Mouse (Mus musculus) layer of hippocampus, postnatal 36 days (tissue): ENCODE measurements around the gene Leng8. TPM values are rescaled to one million over a fixed set of nuclear protein-coding genes. Genes with fewer than 3 reads are reported as not detected.
A peak's percentile ranks its signal among the peaks of the same experiment; 100 is the strongest.

ENCODE experiments used
- DNase-seq, 2 experiments: peaks; one replicate each; pipeline ENCODE4 v3.0.0; 2022
- total RNA-seq, 2 experiments: library from RNA; stranded (reverse); gene quantifications; 2 replicates each; pipeline ENCODE4 v1.2.3; 2021

The Leng8 gene
- total RNA-seq, 2 experiments from 2014 or later: 154 to 191 TPM

DNA sequence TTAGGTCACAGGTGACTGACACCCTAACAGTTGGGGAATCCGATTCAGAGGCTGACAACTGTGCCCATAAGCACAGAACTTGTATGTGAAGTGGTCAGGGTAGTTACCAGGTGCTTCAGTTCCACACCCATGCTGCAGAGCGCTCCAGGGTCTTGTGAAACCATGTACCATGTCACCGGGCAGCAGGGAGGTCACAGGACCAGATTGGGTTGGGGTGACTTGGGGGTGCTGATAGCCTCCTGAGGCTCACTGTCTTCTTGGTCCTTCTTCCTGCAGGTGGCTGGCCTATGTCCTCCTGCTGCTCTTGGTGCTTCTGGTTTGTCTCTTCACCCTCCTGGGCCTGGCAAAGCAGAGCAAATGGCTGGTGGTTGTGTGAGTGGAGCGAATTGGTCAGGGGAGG, 8.9 kb upstream of the Leng8 start:
- DNase-seq: no peak

DNA sequence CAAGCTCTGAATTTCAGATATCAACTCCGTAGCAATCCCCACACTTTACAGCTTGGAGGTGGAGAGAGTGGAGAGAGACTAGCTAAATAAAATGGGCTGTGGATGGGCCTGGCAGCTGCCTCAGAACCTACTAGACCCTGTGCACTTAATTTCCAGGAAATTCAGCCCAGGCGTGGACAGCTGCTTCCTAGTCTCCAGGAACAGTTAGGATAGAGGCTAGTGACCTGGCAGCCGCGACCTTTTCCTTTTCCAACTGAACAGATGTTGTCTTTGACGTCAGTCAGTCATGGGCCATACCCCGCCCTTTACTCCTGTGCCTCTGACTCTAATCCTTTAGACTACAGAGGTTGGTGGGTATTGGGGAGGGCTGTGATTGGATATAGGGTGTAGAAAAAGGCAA, 8.0 kb upstream of the Leng8 start:
- no peak for DNase-seq

DNA sequence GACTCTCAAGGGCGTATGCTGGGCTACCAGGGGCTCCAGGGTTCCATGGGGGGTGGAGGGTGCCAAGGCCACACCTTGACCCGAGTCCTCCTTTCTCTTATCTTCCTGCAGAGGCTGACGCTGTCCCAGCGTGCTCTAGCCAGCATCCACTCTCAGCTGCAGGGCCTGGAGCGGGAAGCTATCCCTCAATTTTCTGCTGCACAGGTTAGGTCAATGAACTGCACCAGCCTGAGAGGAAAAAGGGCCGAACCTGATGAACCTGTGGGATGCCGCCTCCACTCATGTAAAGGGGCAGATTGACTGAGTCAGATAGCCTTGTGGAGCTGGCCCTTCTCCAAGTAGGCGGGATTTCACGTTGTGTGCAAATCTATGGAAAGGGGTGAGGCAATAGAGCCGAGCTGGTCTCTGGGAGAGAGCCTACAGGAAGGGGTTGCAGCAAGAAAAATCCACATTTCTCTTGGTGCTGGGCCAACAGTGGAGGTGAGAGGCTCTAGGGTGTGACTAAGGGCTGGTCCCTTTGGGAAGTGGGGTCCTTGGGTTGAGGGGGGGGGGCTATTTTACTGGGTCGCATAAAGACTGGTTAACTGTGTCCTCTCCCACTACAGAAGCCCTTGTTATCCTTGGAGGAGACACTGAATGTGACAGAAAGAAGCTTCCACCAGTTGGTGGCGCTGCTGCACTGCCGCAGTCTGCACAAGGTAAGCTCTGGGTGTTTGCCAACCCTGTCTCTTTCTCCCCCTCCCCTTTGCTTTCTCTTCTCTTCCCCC, 6.0 kb upstream of the Leng8 start:
- DNase-seq: peak; percentile 73 to 77

DNA sequence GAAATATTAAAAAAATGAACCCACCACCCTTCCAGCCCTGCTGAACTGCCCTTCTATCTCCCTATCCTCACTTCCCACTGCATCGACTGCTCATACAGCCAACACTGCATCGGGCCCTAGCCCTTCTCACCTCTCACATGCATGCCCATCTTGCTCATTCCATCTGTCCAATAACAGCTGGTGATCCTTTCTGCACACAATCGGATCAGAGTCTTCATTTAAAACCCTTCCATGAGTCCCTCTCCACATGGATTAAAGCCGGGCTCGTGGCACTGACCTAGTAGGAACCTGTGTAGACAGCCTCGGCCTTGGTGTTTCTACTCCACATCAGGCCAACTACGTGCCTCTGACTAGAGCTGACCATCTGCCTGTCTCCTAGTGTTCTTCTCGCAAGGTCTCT, 4.9 kb upstream of the Leng8 start:
- no peak for DNase-seq

DNA sequence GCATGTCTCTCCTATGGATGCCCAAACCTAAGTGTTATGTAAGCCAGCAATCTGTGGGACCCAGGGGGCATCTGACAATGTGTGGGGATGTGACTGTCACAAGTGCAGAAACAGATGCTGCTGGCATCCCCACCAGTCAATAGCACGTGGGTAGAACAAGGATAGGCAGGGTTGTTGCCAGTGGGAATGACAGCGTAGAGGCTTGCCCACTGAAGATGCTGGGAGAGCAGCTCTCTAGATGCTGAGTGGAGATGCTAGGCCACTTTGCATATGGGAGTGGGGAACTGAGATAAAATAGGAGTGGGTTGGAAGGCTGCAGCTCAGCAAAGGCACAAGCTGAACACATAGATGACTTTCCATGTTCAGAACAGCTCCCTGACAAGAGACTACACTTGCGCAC, 4.3 kb upstream of the Leng8 start:
- DNase-seq: peak; percentile 66 to 77

DNA sequence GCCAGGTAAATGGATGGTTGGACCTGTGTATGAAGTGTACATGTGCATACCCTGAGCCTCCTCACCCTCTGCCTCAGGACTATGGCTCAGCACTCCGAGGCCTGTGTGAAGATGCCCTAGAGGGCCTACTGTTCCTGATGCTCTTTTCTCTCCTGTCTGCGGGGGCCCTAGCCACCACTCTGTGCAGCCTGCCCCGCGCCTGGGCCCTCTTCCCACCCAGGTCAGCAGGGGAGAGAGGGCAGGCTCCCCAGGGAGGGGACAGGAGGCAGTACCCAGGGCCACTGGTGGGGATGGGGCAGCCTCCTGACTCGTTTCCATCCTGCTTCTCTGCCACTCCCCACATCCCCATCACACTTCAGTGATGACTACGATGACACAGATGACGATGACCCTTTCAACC, 3.8 kb upstream of the Leng8 start:
- no peak for DNase-seq

DNA sequence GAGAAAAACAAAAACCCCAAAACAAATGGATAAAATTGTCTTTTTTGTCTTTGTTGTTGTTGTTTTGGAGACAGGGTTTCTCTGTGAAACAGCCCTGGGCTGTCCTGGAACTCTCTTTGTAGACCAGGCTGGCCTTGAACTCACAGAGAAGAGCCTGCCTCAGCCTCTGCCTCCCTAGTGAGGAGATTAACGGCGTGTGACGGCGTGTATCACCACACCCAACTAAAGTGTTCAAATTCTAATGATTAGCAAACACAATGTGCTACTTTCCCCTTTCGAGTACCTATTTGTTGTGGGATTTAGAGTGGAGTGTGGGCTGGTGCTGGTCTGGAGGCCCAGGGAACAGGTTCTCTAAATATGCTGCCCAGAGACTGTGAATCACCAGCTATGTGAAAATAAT, 1.9 kb upstream of the Leng8 start:
- no peak for DNase-seq

DNA sequence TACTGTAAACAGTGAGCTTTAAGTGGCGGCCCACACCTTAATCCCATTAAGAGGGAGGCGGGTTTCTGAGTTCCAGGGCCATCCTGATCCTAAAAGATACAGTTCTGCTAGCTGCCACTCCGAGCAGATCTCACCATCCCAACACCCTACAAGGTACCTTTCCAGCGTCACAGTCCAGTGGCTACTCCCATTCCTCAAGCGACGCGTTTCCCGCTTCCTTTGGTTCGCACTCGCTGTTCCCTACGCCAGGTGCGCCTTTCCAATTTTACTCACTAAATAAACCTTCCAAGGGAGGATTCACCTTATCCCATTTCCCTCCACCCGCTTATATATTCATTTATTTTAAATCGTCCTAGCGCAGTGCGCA, 452 bp upstream of the Leng8 start:
- no peak for DNase-seq

DNA sequence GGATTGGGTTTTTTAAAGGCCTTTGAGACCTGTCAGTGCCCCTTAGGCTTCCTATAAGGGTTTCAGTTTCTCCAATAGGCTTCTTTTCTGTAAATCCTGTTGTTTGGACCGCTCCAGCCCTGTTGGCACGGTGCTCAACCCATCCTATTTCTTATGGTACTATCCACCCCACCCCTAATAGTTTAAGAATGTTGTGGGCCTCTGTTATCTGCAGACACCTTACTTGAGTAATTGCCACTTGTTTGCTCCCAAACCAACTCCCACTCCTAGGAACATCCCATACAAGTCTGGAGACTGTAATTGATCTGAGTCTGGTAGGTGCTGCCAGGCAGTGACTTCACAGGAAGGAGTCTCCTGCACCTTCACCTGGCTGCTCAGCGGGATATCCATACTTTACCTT, 907 bp downstream of the Leng8 start:
- DNase-seq: no peak

DNA sequence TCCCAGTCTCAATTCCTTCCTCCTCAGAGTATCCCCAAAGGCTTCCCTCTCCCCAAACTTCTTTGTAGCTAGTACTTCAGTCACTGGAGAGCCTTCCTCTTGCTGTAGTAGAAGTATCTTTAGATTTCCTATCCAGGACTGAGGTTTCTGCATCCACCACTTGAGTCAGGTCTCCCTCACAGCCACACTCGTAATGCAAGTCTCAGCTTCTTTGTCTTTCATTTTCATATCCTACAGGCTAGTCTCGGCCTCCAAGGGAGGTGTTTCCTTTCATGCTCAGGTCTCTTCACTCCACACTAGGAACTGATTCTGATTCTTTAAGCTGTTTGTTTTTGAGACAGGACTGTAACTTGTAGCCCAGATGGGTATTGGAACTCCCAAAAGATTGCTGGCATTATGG, 1.3 kb downstream of the Leng8 start:
- DNase-seq: no peak

DNA sequence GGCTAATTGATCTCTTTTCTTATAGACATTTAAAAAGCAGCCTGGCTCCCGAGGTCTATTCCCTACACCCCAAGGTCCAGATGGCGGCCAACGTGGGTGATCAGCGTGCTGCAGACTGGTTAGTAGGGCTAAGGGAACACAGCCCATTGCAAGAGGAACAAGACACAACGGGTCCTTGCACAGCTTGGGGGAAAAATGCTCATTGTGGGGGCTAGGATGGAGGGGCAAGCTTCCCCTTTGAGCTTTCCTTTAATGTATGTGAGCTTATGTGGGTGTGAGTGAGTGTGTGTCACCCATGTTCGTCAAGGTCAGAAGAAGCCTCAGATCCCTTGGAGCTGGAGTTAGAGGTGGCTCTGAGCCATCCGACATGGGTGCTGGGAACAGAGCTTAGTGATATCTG, 1.8 kb downstream of the Leng8 start:
- no peak for DNase-seq

DNA sequence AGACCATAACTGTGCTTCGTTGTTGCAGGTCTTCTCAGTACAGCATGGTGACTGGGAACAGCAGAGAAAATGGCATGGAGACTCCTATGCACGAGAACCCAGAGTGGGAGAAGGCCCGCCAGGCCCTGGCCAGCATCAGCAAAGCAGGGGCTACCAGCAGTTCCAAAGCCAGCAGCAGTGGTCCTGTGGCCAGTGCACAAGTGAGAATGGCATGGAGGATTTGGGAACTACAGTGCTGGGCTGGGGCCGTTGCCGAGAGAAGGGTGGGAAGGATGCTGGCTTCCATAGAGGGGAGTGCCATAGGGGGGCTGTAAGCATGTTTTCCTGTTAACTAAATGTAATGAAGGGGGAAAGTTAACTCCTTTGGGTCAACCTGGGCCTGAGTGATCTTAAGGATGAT, 2.6 kb downstream of the Leng8 start:
- no peak for DNase-seq

DNA sequence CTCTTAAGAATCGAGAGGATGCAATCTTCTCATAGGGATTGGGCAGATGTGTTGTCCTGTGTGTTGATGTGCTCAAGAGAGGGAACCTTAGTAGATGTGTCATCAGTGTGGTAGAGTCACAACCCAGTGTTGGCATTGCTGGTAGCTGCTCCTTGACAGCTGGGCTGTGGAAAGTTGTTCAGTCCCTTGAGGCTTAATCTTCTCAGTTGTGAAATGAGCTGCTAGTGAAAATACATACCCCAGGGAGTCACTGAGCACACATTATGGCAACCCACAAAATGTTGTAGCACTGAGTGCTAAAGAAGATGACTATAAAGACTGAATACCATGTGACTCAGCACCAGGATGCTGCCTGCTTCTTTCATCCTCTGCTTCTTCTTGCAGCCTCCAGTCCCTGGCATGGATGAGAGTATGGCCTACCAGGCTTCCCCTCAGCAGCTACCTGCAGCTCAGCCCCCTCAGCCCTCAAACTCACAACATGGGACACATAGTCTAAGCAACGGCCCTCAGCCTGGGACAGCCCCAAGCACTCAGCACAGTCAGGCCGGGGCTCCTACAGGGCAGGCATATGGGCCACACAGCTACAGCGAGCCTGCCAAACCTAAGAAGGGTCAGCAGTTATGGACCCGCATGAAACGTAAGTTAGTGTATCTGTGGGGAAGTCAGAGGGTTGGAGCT, 4.9 kb downstream of the Leng8 start:
- DNase-seq: no peak

DNA sequence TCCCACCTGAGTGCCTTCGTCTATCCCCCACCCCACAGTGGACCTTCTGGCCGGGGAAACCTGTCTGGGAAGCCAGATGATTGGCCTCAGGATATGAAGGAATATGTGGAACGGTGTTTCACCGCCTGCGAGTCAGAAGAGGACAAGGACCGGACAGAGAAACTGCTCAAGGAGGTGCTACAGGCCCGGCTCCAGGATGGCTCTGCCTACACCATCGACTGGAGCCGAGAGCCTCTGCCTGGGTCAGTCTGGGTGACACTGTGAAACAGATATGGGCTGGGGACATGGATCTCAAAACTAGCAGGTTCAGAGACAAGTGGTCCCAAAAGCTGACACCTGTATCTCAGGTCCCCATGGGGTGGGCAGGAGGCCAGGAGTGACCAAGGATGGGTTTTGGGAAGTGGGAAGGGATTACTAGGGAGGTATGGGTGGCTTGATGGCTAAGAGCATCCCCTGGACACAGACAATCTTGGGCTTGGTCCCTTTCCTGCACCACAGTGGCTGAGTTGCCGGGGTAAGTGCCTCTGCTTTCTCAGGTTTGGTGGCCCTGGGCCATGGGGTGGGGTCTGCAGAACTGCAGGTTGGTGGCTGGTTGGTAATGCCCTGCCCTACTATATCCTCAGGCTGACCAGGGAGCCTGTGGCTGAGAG, 6.1 kb downstream of the Leng8 start:
- no peak for DNase-seq

DNA sequence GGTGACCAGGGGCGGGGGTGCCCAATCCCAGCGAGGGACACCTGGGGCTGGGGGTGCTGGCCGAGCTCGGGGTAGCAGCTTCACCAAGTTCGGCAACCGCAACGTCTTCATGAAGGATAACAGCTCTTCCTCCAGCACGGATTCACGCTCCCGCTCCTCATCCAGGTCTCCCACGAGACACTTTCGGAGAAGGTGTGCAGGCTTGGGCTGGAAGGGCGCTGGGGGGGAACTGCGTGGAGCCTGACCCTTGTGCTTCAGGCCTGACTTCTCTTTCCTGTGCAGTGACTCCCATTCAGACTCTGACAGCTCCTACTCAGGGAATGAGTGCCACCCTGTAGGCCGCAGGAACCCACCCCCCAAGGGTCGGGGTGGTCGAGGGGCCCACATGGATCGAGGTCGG, 6.7 kb downstream of the Leng8 start:
- no peak for DNase-seq

DNA sequence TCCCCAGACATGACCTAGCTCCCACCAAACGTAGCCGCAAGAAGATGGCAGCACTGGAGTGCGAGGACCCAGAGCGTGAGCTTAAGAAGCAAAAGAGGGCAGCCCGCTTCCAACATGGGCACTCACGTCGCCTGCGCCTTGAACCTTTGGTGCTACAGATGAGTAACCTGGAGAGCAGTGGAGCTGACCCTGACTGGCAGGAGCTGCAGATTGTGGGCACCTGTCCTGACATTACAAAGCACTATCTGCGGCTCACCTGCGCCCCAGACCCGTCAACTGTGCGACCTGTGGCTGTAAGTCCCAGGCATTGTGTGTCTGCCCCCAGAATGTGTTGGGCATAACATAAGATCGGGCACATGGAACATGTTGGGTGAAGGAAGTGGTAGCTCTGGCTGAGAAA, 7.2 kb downstream of the Leng8 start:
- no peak for DNase-seq

DNA sequence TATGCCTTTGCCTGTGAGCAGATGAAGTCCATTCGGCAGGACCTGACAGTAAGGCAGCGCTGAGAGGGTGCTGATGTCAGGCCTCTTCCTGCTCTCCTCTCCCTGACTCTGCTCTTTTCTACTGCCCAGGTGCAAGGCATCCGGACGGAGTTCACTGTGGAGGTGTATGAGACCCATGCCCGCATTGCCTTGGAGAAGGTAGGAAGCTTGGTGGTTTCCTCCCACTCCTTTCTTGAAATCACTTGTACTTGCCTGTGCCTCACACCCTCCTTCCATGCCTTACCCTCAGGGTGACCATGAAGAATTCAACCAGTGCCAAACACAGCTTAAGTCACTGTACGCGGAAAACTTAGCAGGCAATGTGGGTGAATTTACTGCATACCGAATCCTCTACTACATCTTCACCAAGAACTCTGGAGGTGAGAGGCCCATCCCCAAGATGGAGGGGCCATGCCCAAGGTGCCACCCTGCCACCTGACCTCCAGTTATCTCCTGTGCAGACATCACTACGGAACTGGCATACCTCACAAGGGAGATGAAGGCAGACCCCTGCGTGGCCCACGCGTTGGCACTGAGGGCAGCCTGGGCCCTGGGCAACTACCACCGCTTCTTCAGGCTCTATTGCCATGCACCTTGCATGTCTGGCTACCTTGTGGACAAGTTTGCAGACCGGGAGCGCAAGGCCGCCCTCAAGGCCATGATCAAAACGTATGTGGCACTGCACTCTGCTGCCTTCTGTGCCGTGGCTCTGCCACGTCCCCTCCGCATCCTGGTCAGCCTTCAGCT, 8.1 kb downstream of the Leng8 start:
- DNase-seq: no peak

DNA sequence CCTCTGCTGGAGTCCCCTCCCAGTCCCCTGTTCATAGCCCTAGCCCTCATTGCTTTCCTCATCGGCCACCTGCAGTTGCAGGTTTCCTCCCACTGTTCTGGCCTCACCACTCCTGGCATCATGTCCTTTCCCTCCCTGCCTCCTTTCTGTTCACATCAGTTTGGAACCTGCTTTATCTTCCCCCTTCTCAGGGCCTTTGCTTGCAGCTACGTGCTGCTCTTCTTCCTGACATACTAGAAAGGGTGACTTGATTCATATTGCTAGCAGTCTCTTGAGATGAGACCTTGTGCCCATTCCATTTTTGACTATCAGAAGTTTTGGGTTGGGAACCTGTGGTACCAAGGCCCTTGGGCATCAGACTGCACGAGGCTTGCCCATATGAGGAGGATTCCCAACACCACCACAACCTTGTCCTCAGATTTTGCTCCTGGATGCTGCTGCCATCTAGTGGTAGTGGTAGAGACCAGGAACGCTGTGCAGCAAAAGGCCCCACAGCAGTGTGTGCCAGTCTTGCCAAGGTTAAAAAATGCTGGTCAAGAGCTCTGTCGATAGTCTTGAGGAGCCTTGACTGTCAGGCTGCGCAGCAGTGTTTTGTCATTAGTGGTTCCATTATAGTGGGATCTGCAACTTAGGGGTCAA, 8.8 kb downstream of the Leng8 start:
- peak in 1 of 2 experiments; percentile 62 for DNase-seq

DNA sequence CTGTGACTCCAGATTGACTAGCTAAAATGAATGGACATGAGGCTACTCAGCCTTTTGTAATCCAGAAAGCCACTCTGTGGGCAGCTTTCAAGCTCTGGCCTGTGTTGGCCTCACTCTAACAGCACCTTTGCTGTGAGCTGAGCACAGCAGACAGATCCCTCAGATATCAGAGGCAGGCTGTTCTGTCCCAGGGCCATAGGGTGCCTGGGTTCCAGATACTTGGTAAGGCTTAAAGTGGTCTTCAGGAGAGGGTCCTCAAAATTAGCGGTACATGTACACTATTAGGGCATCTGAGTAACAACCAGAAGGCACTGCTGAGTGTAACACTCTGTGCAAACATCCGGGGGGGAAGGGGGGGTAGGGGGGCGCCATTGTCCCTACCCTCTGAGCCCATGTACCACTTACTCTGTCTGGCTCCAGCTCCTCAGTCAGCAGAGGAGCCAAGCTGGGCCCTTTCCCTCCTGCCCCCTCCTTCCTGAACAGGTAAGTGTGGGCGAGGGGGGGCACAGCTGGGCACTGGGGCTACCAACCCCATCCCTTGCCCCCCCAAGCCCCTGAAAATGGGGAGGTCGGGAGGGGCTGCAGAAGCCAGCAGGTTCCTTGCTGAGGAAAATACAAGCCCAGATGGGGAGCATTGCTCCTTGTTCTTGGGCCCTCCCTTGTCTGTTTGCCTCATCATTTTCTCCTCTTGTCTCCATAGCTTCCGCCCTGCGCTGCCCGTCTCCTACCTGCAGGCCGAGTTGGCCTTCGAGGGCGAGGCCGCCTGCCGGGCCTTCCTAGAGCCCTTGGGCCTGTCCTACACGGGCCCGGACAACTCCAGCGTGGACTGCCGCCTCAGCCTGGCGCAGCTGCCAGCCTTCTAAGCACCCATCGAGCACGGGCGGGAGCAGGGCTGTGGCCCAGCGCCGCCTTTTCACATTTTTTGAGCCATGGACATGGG, 9.7 kb downstream of the Leng8 start:
- no peak for DNase-seq

DNA sequence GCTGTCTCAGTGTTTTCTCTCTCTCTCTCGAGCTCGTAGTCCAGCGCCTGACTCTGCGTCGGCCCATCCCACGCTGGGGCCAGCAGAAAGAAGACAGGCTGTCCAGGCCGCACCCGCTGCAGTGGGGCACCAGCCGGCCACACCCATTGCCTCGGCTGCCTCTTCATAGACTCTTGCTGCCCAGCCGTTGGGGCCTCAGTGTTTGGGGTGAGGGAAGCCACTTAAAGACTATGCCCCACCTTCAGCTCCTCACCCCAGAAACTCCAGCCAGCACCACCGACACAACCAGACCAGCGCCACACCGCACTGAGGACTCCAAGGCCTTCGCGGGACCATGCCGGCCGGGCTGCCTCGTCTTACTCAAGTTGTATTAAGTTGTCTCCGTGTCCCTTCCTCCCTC, 10.5 kb downstream of the Leng8 start:
- DNase-seq: no peak

DNA sequence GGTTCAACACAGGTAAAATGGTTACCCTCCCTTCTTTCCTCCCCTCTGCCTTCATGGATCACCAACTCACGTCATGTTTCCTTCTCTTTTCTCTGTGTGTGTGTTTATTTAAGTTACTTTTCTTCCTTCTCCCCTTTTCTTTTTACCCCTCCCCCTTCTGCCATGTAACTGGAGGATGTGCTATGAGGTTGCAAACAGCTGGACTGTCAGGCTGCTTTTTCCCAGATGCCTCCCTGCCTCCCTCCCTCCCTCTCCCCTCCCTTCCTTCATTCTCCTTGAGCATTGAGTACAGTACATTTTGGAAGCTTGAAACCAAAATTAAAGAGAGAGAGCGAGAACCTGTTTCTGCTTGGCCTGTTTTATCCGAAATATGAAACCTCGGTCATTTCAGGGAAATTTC, 11.0 kb downstream of the Leng8 start:
- DNase-seq: no peak
